ENCODE assay signal across 7 mouse cellular contexts in genomic region chr9:15709599-15710381, GRCm38 (mm10). TPM values are rescaled to one million over a fixed set of nuclear protein-coding genes. Genes with fewer than 3 reads are reported as not detected.
DNase-seq lines count a peak whose midpoint lies in the region; ATAC-seq and TF ChIP-seq lines count a peak whose summit lies in the region.

Slc36a4 (plus strand) TSS chr9:15709738.

- peak within 1 kb of the TSS; percentile 83 for H3K4me2 ChIP-seq in limb, embryonic 11.5 days (ENCODE audit: low read depth, severe bottlenecking)
- H3K4me2 ChIP-seq in midbrain, embryonic 13.5 days (replicated peaks), result peak within 1 kb of the TSS; percentile 74

- H3K4me1 ChIP-seq in kidney, adult 2 months (ENCODE audit: control insufficient read depth, insufficient read depth, low read length), result peaks cover 4% of the 10 kb centered on the region; the same call in 1 of the 2 replicates
- 0 out of 2 replicates have a peak, but pooled peaks cover 2% of the 10 kb centered on the region for H3K4me1 ChIP-seq in limb, embryonic 11.5 days (ENCODE audit: control insufficient read depth, insufficient read depth, low read length)
- H3K4me1 ChIP-seq in midbrain, embryonic 13.5 days (replicated peaks), result peaks cover 31% of the 10 kb centered on the region
- peaks cover 5% of the 10 kb centered on the region; the same call in 1 of the 2 replicates for H3K4me1 ChIP-seq in small intestine, adult 2 months (ENCODE audit: control insufficient read depth, insufficient read depth, insufficient read length, low read length)

- TF ChIP-seq CTCF in kidney, adult 2 months (conservative IDR thresholded peaks at IDR 0.05; ENCODE audit: insufficient read depth, insufficient read length, low read depth, low read length), result no peak
- no peak for TF ChIP-seq CTCF in small intestine, adult 2 months (IDR thresholded peaks at IDR 0.05; ENCODE audit: extremely low read depth, insufficient read length, insufficient replicate concordance, low read depth, low read length)

- WGBS in kidney, adult 2 months, result 4% methylated on average over 75 of the region's 75 CpGs
- WGBS in limb, embryonic 11.5 days, result under 1% methylated on average over 74 of the region's 75 CpGs
- under 1% methylated on average over 74 of the region's 75 CpGs for WGBS in midbrain, embryonic 13.5 days
- 2% methylated on average over 75 of the region's 75 CpGs for WGBS in small intestine, adult 2 months

- TF ChIP-seq POLR2A in kidney, adult 2 months (IDR thresholded peaks at IDR 0.05; ENCODE audit: low read depth, low read length), result peak; percentile 31
- TF ChIP-seq POLR2A in small intestine, adult 2 months (IDR thresholded peaks at IDR 0.05; ENCODE audit: low read depth, low read length), result peak; percentile 20; the same call in 1 of the 2 replicates

- H3K27ac ChIP-seq in kidney, adult 2 months (ENCODE audit: insufficient read depth, low read depth, low read length), result peak within 1 kb of the TSS; percentile 73
- H3K27ac ChIP-seq in limb, embryonic 11.5 days (replicated peaks; ENCODE audit: low read depth, low read length), result peak within 1 kb of the TSS; percentile 22; the same call in 1 of the 2 replicates
- peak within 1 kb of the TSS; percentile 88 for H3K27ac ChIP-seq in midbrain, embryonic 13.5 days
- peak within 1 kb of the TSS; percentile 50 for H3K27ac ChIP-seq in small intestine, adult 2 months (ENCODE audit: insufficient read depth, low read depth, low read length)

- H3K9me3 ChIP-seq in limb, embryonic 11.5 days (ENCODE audit: control insufficient read depth, low read length), result no peaks in the 10 kb centered on the region
- H3K9me3 ChIP-seq in midbrain, embryonic 13.5 days, result no peaks in the 10 kb centered on the region

- peak within 1 kb of the TSS; percentile 88 for H3K9ac ChIP-seq in limb, embryonic 11.5 days (ENCODE audit: low read length)
- peak within 1 kb of the TSS; percentile 86 for H3K9ac ChIP-seq in midbrain, embryonic 13.5 days (replicated peaks)

- no peaks in the 10 kb centered on the region for H3K36me3 ChIP-seq in kidney, adult 2 months (ENCODE audit: control insufficient read depth, insufficient read depth, low read length)
- no peaks in the 10 kb centered on the region for H3K36me3 ChIP-seq in limb, embryonic 11.5 days (ENCODE audit: control insufficient read depth, insufficient read depth, low read length)
- H3K36me3 ChIP-seq in midbrain, embryonic 13.5 days, result no peaks in the 10 kb centered on the region
- no peaks in the 10 kb centered on the region for H3K36me3 ChIP-seq in small intestine, adult 2 months (ENCODE audit: control insufficient read depth, insufficient read depth, low read length)

- ATAC-seq in limb, embryonic 11.5 days (ENCODE audit: insufficient number of reproducible peaks, low FRiP score, low TSS enrichment, low read depth), result peak; percentile 86
- peak; percentile 94 for ATAC-seq in midbrain, embryonic 13.5 days

- no peaks in the 10 kb centered on the region for H3K27me3 ChIP-seq in kidney, adult 2 months (replicated peaks; ENCODE audit: control insufficient read depth, insufficient read depth, low read length)
- H3K27me3 ChIP-seq in limb, embryonic 11.5 days (ENCODE audit: control insufficient read depth, insufficient read depth, low read length), result no peaks in the 10 kb centered on the region
- no peaks in the 10 kb centered on the region for H3K27me3 ChIP-seq in midbrain, embryonic 13.5 days
- no peaks in the 10 kb centered on the region for H3K27me3 ChIP-seq in small intestine, adult 2 months (ENCODE audit: control insufficient read depth, insufficient read depth, low read length)

- DNase-seq in adrenal gland, adult 2 months, result peak; percentile 91
- peak; percentile 64 for DNase-seq in embryo, embryonic 11.5 days (ENCODE audit: low read depth, low spot score)
- peak; percentile 88 for DNase-seq in heart, adult 18-20 months
- DNase-seq in kidney, adult 2 months, result peak; percentile 85
- peak; percentile 80 for DNase-seq in limb, embryonic 11.5 days (ENCODE audit: low spot score)

- peak within 1 kb of the TSS; percentile 72 for H3K4me3 ChIP-seq in kidney, adult 2 months (ENCODE audit: insufficient read depth, low read depth, low read length)
- peak within 1 kb of the TSS; percentile 70 for H3K4me3 ChIP-seq in limb, embryonic 11.5 days (ENCODE audit: low read depth, low read length)
- peak within 1 kb of the TSS; percentile 73 for H3K4me3 ChIP-seq in midbrain, embryonic 13.5 days (replicated peaks)
- peak within 1 kb of the TSS; percentile 84 for H3K4me3 ChIP-seq in small intestine, adult 2 months (ENCODE audit: low read depth, low read length)

RNA-seq across cellular contexts. Expression of gene Slc36a4, which starts in this region (rescaled TPM):
- 10 to 100 TPM; 30.6 to 31.2 TPM for total RNA-seq in adrenal gland, adult 2 months (2021)
- polyA plus RNA-seq in adrenal gland, adult 2 months (2012; rRNA removed), result 3.0 and 5.0 TPM in 2 replicates
- 1 to 10 TPM; 5.9 to 7.7 TPM for total RNA-seq in heart, adult 18-20 months (2021)
- polyA plus RNA-seq in kidney, adult 2 months (2012; rRNA removed), result 4.9 and 6.1 TPM in 2 replicates
- 22.3 and 23.2 TPM in 2 replicates for polyA plus RNA-seq in limb, embryonic 11.5 days (2014; fragmentation: Nextera tagmentation; extraction: Ambion mirVana)
- polyA plus RNA-seq in midbrain, embryonic 13.5 days (2015; fragmentation: Nextera tagmentation; extraction: Ambion mirVana), result 21.1 and 23.2 TPM in 2 replicates
- 0.50 and 1.4 TPM in 2 replicates for polyA plus RNA-seq in small intestine, adult 2 months (2012; rRNA removed)

Comparison
In these comparisons a context has a peak if more than half of its experiments do, and no peak if none do; other contexts are left out.
1. Peak in every context shown above with its lines: DNase-seq, ATAC-seq, H3K4me3 ChIP-seq and H3K27ac ChIP-seq.
2. H3K27ac ChIP-seq: peak in every context shown above with its lines; median percentile 88 in midbrain, embryonic 13.5 days; 73 in kidney, adult 2 months; 50 in small intestine, adult 2 months; 22 in limb, embryonic 11.5 days.